ENCODE assay signal across 9 mouse cellular contexts in genomic region chr17:56141702-56142605, GRCm38 (mm10). TPM values are rescaled to one million over a fixed set of nuclear protein-coding genes. Genes with fewer than 3 reads are reported as not detected.
DNase-seq lines count a peak whose midpoint lies in the region; ATAC-seq and TF ChIP-seq lines count a peak whose summit lies in the region.
"Had no signal": no experiment of that assay in that cellular context is flagged by ENCODE, and none has a peak within 500 bp of the region (broad histone marks: within the 10 kb centered on the region; RNA-seq: fewer than 3 reads in every experiment).

No protein-coding gene starts in this region.

- ATAC-seq in frontal cortex, adult (ENCODE audit: low TSS enrichment) = no peak
- ATAC-seq in hindbrain, embryonic 14.5 days (ENCODE audit: low FRiP score) = peak; percentile 44
- ATAC-seq in liver, postnatal 0 days = no peak
- peak; percentile 19; the same call in 1 of the 2 replicates for ATAC-seq in stomach, embryonic 14.5 days (ENCODE audit: insufficient number of reproducible peaks, insufficient read depth, low FRiP score, low read depth)

- no peaks in the 10 kb centered on the region for H3K27me3 ChIP-seq in hindbrain, embryonic 14.5 days (ENCODE audit: control insufficient read depth, insufficient read depth, low read length)
- H3K27me3 ChIP-seq in liver, postnatal 0 days (ENCODE audit: insufficient read depth, low read length) = peaks cover 63% of the 10 kb centered on the region
- H3K27me3 ChIP-seq in stomach, embryonic 14.5 days (ENCODE audit: control insufficient read depth, insufficient read depth, low read length) = peaks cover 28% of the 10 kb centered on the region

- H3K4me1 ChIP-seq in hindbrain, embryonic 14.5 days (replicated peaks; ENCODE audit: control insufficient read depth, insufficient read depth, low read length) = peaks cover 17% of the 10 kb centered on the region
- peaks cover 21% of the 10 kb centered on the region for H3K4me1 ChIP-seq in liver, postnatal 0 days (ENCODE audit: insufficient read depth)
- H3K4me1 ChIP-seq in stomach, embryonic 14.5 days (ENCODE audit: control insufficient read depth, insufficient read depth, low read length) = peaks cover 15% of the 10 kb centered on the region; the same call in 1 of the 2 replicates

- no peak for TF ChIP-seq CTCF in liver, postnatal 0 days (IDR thresholded peaks at IDR 0.05; ENCODE audit: low read depth)

- no peaks in the 10 kb centered on the region for H3K36me3 ChIP-seq in hindbrain, embryonic 14.5 days (replicated peaks; ENCODE audit: control insufficient read depth, insufficient read depth)
- H3K36me3 ChIP-seq in liver, postnatal 0 days (replicated peaks; ENCODE audit: insufficient read depth, low read length) = no peaks in the 10 kb centered on the region
- H3K36me3 ChIP-seq in stomach, embryonic 14.5 days (ENCODE audit: control insufficient read depth, insufficient read depth, low read length) = no peaks in the 10 kb centered on the region

- H3K4me2 ChIP-seq in hindbrain, embryonic 14.5 days (replicated peaks) = peak overlapping the region; percentile 63
- H3K4me2 ChIP-seq in liver, postnatal 0 days (ENCODE audit: low read depth, low read length) = peak overlapping the region; percentile 58
- peak overlapping the region; percentile 70 for H3K4me2 ChIP-seq in stomach, embryonic 14.5 days (replicated peaks; ENCODE audit: low read depth, low read length)

- under 1% methylated on average over 41 of the region's 47 CpGs for whole genome bisulfite sequencing in hindbrain, embryonic 14.5 days
- 3% methylated on average over 41 of the region's 47 CpGs for WGBS in liver, postnatal 0 days (ENCODE audit: insufficient replicate concordance)
- WGBS in stomach, embryonic 14.5 days = under 1% methylated on average over 41 of the region's 47 CpGs

- TF ChIP-seq EP300 in liver, postnatal 0 days (IDR thresholded peaks at IDR 0.05; ENCODE audit: low read depth) = no peak

- no peak overlapping the region for H3K27ac ChIP-seq in hindbrain, embryonic 14.5 days
- H3K27ac ChIP-seq in liver, postnatal 0 days (ENCODE audit: low read depth) = no peak overlapping the region
- no peak overlapping the region for H3K27ac ChIP-seq in stomach, embryonic 14.5 days (ENCODE audit: low read length)

- H3K4me3 ChIP-seq in hindbrain, embryonic 14.5 days (replicated peaks; ENCODE audit: low read length) = peak overlapping the region; percentile 39
- 0 out of 2 replicates have a peak overlapping the region, but pooled peaks have one; percentile 10 for H3K4me3 ChIP-seq in liver, postnatal 0 days (ENCODE audit: low read depth, low read length)
- peak overlapping the region; percentile 35 for H3K4me3 ChIP-seq in stomach, embryonic 14.5 days (ENCODE audit: low read depth, low read length)
- H3K4me3 ChIP-seq: erythroblast, embryonic 14.5 days had no signal

- DNase-seq in frontal cortex, postnatal 36 days (ENCODE audit: low spot score in 2 of 2) = peak; percentile 74 to 76
- peak; percentile 48 for DNase-seq in A20 (ENCODE audit: low read depth, low spot score)
- DNase-seq in embryo, embryonic 9.5 days (ENCODE audit: extremely low spot score) = peak; percentile 65
- DNase-seq in hindbrain, embryonic 14.5 days (ENCODE audit: low spot score) = peak; percentile 62
- DNase-seq in liver, postnatal 0 days = no peak
- no peak for DNase-seq in yolk sac, embryonic 10.5 days (ENCODE audit: low spot score)

- H3K9ac ChIP-seq in hindbrain, embryonic 14.5 days = peak overlapping the region; percentile 57
- H3K9ac ChIP-seq in liver, postnatal 0 days (replicated peaks) = no peak overlapping the region
- H3K9ac ChIP-seq in stomach, embryonic 14.5 days (replicated peaks; ENCODE audit: low read depth, low read length) = 0 out of 2 replicates have a peak overlapping the region, but pooled peaks have one; percentile 18

- no peaks in the 10 kb centered on the region for H3K9me3 ChIP-seq in hindbrain, embryonic 14.5 days (ENCODE audit: control insufficient read depth, low read length)
- no peaks in the 10 kb centered on the region for H3K9me3 ChIP-seq in liver, postnatal 0 days (ENCODE audit: low read length)
- H3K9me3 ChIP-seq in stomach, embryonic 14.5 days (ENCODE audit: control insufficient read depth, low read depth, low read length) = no peaks in the 10 kb centered on the region

RNA-seq across cellular contexts. Expression of gene Sema6b, which starts 1.8 kb away (rescaled TPM):
- polyA plus RNA-seq in hindbrain, embryonic 14.5 days (2014; fragmentation: Nextera tagmentation; extraction: Ambion mirVana) = 18.3 and 20.5 TPM in 2 replicates
- polyA plus RNA-seq in liver, postnatal 0 days (2015; fragmentation: Nextera tagmentation; extraction: Ambion mirVana) = 0.56 and 0.62 TPM in 2 replicates
- polyA plus RNA-seq in stomach, embryonic 14.5 days (2014; fragmentation: Nextera tagmentation; extraction: Ambion mirVana) = 1.1 and 1.3 TPM in 2 replicates

RNA-seq across cellular contexts. Expression of gene Lrg1, which starts 20.2 kb away (rescaled TPM):
- 0.19 and 0.20 TPM in 2 replicates for polyA plus RNA-seq in hindbrain, embryonic 14.5 days (2014; fragmentation: Nextera tagmentation; extraction: Ambion mirVana)
- polyA plus RNA-seq in liver, postnatal 0 days (2015; fragmentation: Nextera tagmentation; extraction: Ambion mirVana) = 256 and 269 TPM in 2 replicates
- polyA plus RNA-seq in stomach, embryonic 14.5 days (2014; fragmentation: Nextera tagmentation; extraction: Ambion mirVana) = 0.18 TPM in 1 of 2 replicates, not detected in the other

RNA-seq across cellular contexts. Expression of gene Tnfaip8l1, which starts 20.3 kb away (rescaled TPM):
- polyA plus RNA-seq in hindbrain, embryonic 14.5 days (2014; fragmentation: Nextera tagmentation; extraction: Ambion mirVana) = 8.4 and 9.9 TPM in 2 replicates
- polyA plus RNA-seq in liver, postnatal 0 days (2015; fragmentation: Nextera tagmentation; extraction: Ambion mirVana) = 2.8 and 3.3 TPM in 2 replicates
- 13.3 and 13.7 TPM in 2 replicates for polyA plus RNA-seq in stomach, embryonic 14.5 days (2014; fragmentation: Nextera tagmentation; extraction: Ambion mirVana)

RNA-seq across cellular contexts. Expression of gene Plin5, which starts 24.6 kb away (rescaled TPM):
- 1.9 and 2.1 TPM in 2 replicates for polyA plus RNA-seq in hindbrain, embryonic 14.5 days (2014; fragmentation: Nextera tagmentation; extraction: Ambion mirVana)
- polyA plus RNA-seq in liver, postnatal 0 days (2015; fragmentation: Nextera tagmentation; extraction: Ambion mirVana) = 57.3 and 58.4 TPM in 2 replicates
- polyA plus RNA-seq in stomach, embryonic 14.5 days (2014; fragmentation: Nextera tagmentation; extraction: Ambion mirVana) = 0.53 and 0.64 TPM in 2 replicates
- polyA plus RNA-seq: erythroblast, embryonic 14.5 days had no signal

RNA-seq across cellular contexts. Expression of gene Plin4, which starts 32.4 kb away (rescaled TPM):
- polyA plus RNA-seq in hindbrain, embryonic 14.5 days (2014; fragmentation: Nextera tagmentation; extraction: Ambion mirVana) = 0.12 and 0.20 TPM in 2 replicates
- 0.12 and 0.24 TPM in 2 replicates for polyA plus RNA-seq in liver, postnatal 0 days (2015; fragmentation: Nextera tagmentation; extraction: Ambion mirVana)
- 0.15 and 0.27 TPM in 2 replicates for polyA plus RNA-seq in stomach, embryonic 14.5 days (2014; fragmentation: Nextera tagmentation; extraction: Ambion mirVana)
- polyA plus RNA-seq: erythroblast, embryonic 14.5 days had no signal

Comparison
In these comparisons a context has a peak if more than half of its experiments do, and no peak if none do; other contexts are left out.
1. DNase-seq: peak in frontal cortex, postnatal 36 days (2 of 2), A20 (single experiment), embryo, embryonic 9.5 days (single experiment) and hindbrain, embryonic 14.5 days (single experiment); none in liver, postnatal 0 days (single experiment) and yolk sac, embryonic 10.5 days (single experiment).
2. ATAC-seq: peak in hindbrain, embryonic 14.5 days (single experiment) and stomach, embryonic 14.5 days (single experiment); none in frontal cortex, adult (single experiment) and liver, postnatal 0 days (single experiment).
3. RNA of gene Lrg1, which starts 20.2 kb away (polyA plus RNA-seq): 256 to 269 TPM in liver, postnatal 0 days; 0.19 to 0.20 TPM in hindbrain, embryonic 14.5 days and 0.18 TPM in stomach, embryonic 14.5 days; every median in the first group is over 100 times any median in the second.
4. Peak in every context shown above with its lines, with median percentiles within 50 percentile points of each other: H3K4me2 ChIP-seq and H3K4me3 ChIP-seq.